Mouse (Mus musculus) Patski (cell line): ENCODE data around the gene Ap1ar. TPM values are rescaled to one million over a fixed set of nuclear protein-coding genes. Genes with fewer than 3 reads are reported as not detected.
"Not testable (repeated sequence)": the region's sequence is repeated elsewhere in the genome, so short reads cannot be mapped to it uniquely, and the experiment has no call there.

Experiments
- ATAC-seq: fragments of 100-300 bp; one replicate; pipeline ENCODE4 v1.8.0; 2021
- CTCF ChIA-PET: fragments of 350-600 bp; sonication (Branson Sonifier 250); formaldehyde crosslinking; loops from one replicate; lab custom pipeline; 2022; ENCODE audit warnings: inconsistent platforms; lab: Charles Lee
- POLR2A ChIA-PET: fragments of 350-600 bp; sonication (Branson Sonifier 250); formaldehyde crosslinking; loops from one replicate; lab custom pipeline; 2022; ENCODE audit warnings: antibody characterized with exemption, inconsistent platforms; lab: Charles Lee
- DNase-seq: peaks from one replicate; pipeline ENCODE4 v3.0.0-alpha.2; 2011; ENCODE audit warnings: low read depth, low spot score
- H3K27me3 ChIP-seq: fragments of 371-371 bp; one replicate; pipeline ENCODE4 v1.5.1; 2021
- CTCF ChIP-seq: fragments of 100-300 bp; IDR thresholded peaks from one replicate; pipeline ENCODE4 v1.5.1; 2021
- in situ Hi-C: fragments of 300-500 bp; cut with MboI; formaldehyde crosslinking; loops from 3 replicates; pipeline ENCODE4 v1.11.1; 2018; ENCODE audit warnings: low pct_unique_long_range_greater_than_20kb, mixed read lengths
- polyA plus RNA-seq: library from polyadenylated mRNA; unstranded; gene quantifications from one replicate; pipeline ENCODE4 v1.2.3, GENCODE M21; 2021

The Ap1ar gene
- polyA plus RNA-seq, 1 experiment from 2014 or later = 166 TPM

DNA sequence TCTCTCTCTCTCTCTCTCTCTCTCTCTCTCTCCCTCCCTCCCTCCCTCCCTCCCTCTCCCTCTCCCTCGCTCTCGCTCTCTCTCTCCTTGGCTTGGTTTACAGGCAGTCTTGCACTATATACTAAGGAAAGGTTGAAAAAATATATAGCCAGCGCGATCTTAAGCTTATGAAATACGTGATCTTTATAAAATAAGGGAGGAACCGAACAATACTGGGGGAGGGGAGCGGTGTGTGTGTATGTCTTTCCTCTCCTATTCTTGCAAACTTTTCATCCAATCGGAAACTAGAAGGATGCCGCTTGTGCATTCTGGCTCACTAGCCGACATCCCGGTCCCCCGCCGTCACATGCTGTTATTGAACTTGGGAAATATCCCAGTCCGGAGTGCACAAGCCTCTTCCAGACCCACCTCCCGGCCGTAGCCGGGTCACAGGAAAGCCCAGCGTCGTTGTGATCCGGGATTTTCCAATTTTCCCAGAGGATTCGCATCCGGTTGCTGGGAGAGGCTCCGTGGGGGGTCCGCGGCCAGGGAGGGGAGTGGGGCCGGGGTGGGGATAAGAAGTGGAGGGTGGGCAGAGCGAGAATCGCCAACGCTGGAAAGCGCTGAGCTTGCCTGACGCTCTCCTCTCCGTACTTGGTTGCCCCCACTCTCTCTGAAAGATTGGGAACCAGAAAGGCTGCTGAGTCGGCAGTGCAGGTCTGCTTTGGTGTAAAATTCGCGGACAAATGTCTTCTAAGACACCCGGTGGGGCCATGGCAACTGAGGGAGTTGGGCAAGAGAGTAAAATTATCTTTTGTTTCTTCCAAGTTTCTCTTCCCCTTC is 46.9 kb downstream of the Ap1ar start:
- DNase-seq (no peak), ATAC-seq (peak; percentile 41)
- ChIA-PET CTCF (interaction anchor here (0.8 to 2.5 kb wide), 7 partner anchors 9 to 150 kb away, joined by 3 to 8 read pairs (median 3); no protein-coding TSS in a partner anchor), POLR2A (interaction anchor here (0.5 to 2.8 kb wide), 5 partner anchors 10 to 401 kb away, joined by 3 to 8 read pairs (median 3); partner anchors contain the start of gene Alpk1)
- in situ Hi-C loops = no loop called here
- TF ChIP-seq CTCF = no peak
- no peaks in the 10 kb centered on the region for H3K27me3 ChIP-seq

DNA sequence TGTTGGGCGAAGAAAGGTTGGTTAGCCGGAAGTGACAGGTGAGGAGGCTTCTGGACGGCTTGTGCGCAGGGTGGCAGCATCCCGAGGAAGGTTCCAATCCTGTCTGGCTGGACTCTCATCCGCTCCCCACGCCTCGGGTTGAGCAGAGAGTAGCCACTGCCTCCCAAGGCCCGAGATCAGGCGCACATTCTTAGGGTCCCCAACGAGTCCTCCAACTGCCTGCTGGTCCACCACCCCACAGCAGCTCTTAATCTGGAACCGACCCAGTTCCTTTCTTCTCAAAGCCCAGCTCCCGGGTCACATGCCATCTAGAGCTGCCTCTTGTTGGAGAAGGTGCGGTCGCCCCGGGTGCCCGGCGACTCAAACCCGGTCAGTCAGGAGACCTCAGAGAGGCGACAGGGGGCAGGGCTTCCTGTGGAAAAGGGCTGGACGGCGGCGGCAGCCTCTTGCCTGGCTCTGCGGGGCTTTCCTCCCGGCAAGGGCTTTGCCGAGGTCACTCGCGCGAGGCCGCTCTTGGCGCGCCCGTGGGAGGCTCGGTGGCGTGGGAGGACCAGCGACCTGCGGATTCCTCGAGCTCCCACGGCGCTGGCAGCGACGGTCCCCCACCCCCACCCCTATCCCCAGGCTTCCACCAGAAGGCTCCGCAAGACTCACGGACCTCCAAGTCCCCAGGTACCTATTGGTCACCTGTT is 47.7 kb downstream of the Ap1ar start, which contains the start of gene Tifa:
Gene Tifa, plus strand, starts transcription at position 306 of the 692 bp plus-strand sequence.
- in situ Hi-C loops = loop anchor here (10.0 kb wide), 1 partner anchor 155 kb away; no protein-coding TSS in a partner anchor
- no peaks in the 10 kb centered on the region for H3K27me3 ChIP-seq
- no peak for TF ChIP-seq CTCF

DNA sequence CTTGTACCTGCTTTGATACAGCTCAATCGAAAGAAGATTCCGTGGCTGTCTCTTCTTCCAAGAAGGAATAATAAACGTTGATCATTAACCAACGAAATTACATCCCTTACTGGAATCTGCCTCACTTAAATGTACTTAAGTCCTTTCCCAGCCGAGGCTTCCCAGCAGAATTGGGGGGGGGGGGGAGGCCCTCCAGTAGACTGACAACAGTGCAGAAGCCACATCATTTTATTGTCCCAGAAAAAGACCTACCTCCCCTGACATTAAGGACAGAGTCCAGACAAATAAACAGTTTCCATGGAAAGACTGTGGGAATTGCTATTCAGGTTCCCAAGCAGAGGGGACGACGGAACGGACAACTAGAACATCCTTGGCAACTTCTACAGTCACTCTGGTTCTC is 48.4 kb downstream of the Ap1ar start:
- ATAC-seq (no peak), DNase-seq (no peak)
- in situ Hi-C loops = loop anchor here (10.0 kb wide), 1 partner anchor 156 kb away; no protein-coding TSS in a partner anchor
- CTCF ChIA-PET = interaction anchor here (1.3 to 2.5 kb wide), 3 partner anchors 9 to 51 kb away, joined by 3 to 8 read pairs (median 5); partner anchors contain the start of gene Alpk1
- no peak for TF ChIP-seq CTCF
- POLR2A ChIA-PET = interaction anchor here (0.6 to 1.6 kb wide), 3 partner anchors 9 to 164 kb away, joined by 3 to 12 read pairs (median 7); partner anchors contain the start of gene Alpk1
- no peaks in the 10 kb centered on the region for H3K27me3 ChIP-seq

More for the DNA sequence above, 47.7 kb downstream of the Ap1ar start, which contains the start of gene Tifa:
- ChIA-PET CTCF (interaction anchor here (1.3 to 2.5 kb wide), 4 partner anchors 10 to 50 kb away, joined by 3 to 8 read pairs (median 4); partner anchors contain the start of gene Alpk1), POLR2A (interaction anchor here (1.0 to 2.8 kb wide), 5 partner anchors 9 to 44 kb away, joined by 3 to 12 read pairs (median 5); partner anchors contain the start of gene Alpk1)
- ATAC-seq = peak; percentile 64
- DNase-seq = no peak

DNA sequence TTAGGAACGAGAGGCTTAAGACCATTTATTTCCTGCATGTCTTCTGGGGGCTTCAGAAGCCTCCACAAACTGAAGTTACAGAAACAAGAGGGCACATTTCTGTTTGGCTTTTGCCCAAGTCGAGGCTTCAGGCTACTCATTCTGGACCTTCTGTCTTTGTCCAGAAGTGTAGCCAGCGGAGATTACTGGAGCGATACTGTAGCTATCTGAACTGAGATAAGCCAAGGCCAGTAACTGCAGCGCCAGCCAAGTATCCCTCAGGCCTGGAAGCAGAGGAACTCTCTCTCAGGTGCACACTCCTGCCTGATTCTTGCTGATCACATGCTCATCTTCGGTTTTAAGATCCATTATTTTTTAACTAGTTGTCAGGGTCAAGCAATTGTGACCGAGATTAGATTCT is 49.3 kb downstream of the Ap1ar start:
- ChIA-PET CTCF (no interaction called here), POLR2A (interaction anchor here (0.6 to 1.6 kb wide), 2 partner anchors 8 to 107 kb away, joined by 5 to 12 read pairs; partner anchors contain the start of gene Alpk1)
- in situ Hi-C loops = loop anchor here (10.0 kb wide), 1 partner anchor 157 kb away; no protein-coding TSS in a partner anchor
- DNase-seq (no peak), ATAC-seq (no peak)
- no peak for TF ChIP-seq CTCF
- no peaks in the 10 kb centered on the region for H3K27me3 ChIP-seq

DNA sequence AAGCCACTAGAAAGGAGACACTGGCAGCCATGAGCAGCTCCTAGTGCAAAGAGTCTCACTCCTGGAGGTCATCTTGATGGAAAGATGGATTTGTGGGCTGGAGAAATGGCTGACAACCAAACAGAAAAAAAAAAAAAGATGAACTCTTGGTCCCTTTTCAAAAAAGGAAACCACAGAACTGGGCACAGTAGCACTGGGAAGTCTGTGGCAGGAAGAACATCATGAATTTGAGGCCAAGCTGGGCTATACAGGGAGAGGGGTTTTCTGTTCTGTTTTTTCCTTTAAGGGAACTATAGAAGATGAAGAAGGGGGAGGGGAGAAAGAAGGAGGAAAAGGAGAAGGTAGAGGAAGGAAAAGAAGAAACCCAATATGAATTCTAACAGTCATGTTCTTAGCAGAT is 50.3 kb downstream of the Ap1ar start:
- in situ Hi-C loops = loop anchor here (10.0 kb wide), 1 partner anchor 158 kb away; no protein-coding TSS in a partner anchor
- ATAC-seq = no peak
- H3K27me3 ChIP-seq = no peaks in the 10 kb centered on the region
- no peak for TF ChIP-seq CTCF
- CTCF ChIA-PET = no interaction called here
- DNase-seq = no peak
- POLR2A ChIA-PET = no interaction called here

DNA sequence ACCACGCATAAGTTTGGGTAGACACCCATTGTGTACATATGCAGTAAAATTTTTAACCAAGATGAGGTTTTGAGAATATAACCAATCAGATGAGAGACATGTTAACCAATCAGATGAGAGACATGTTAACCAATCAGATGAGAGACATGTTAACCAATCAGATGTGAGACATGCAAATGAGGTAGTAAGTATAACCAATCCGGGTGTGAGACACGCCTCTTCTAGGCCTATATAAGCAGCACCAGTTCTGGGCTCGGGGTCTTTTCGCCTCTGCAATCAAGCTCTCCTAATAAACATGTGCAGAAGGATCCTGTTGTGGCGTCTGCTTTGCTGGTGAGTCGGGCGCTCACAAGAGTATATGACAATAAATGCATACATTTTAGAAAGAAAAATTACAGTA is 53.6 kb downstream of the Ap1ar start:
- DNase-seq, H3K27me3 ChIP-seq, POLR2A ChIA-PET, CTCF ChIA-PET, ATAC-seq: not testable (repeated sequence)
- in situ Hi-C loops = loop anchor here (10.0 kb wide), 1 partner anchor 161 kb away; no protein-coding TSS in a partner anchor

DNA sequence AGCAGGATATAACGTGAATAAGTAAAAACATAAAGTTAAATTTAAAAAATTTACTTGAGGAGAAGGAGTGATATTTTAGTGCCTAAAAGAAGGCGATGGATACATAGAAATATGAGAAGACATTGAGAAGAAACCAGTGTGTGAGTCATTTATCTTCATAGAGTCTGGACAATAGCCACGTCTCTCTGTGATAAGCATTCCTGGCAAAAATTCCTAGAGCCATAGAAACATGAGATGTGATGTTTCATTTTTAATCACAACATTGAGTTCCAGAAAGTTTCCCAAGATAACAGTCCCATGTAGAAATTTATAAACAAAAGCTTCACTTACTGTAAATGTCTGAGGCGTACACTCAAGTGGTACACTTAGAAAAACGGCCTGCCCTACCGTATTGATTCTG is 54.4 kb downstream of the Ap1ar start:
- H3K27me3 ChIP-seq = no peaks in the 10 kb centered on the region
- CTCF ChIA-PET = no interaction called here
- ATAC-seq (no peak), DNase-seq (no peak)
- TF ChIP-seq CTCF = no peak
- POLR2A ChIA-PET = no interaction called here
- in situ Hi-C loops = loop anchor here (10.0 kb wide), 1 partner anchor 162 kb away; no protein-coding TSS in a partner anchor

DNA sequence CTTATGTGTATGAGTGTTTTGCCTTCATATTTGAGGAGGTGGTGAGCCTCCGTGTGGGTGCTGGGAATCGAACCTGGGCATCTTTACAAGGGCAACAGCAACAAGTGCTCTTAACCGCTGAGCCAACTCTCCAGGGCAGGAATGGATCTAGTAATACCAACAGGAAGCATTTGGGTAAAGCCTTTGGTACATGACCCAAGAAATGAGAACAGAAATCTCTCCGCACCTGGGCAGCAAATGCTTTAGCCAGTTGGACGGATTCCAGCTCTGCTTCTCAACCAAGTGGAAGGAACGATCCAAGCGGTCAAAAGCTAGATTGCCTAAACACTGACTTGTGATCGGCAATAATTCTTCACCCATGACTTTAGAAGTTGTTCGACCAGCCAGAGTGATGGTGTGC is 56.4 kb downstream of the Ap1ar start:
- POLR2A ChIA-PET = interaction anchor here (1.3 kb wide), 1 partner anchor 8 kb away, joined by 12 read pairs; the partner anchor contains the start of gene Tifa
- in situ Hi-C loops = loop anchor here (10.0 kb wide), 1 partner anchor 164 kb away; no protein-coding TSS in a partner anchor
- ATAC-seq (no peak), DNase-seq (no peak)
- CTCF ChIA-PET = interaction anchor here (1.0 to 1.9 kb wide), 5 partner anchors 8 to 147 kb away, joined by 3 to 10 read pairs (median 4); partner anchors contain the start of gene Tifa
- no peak for TF ChIP-seq CTCF
- H3K27me3 ChIP-seq = no peaks in the 10 kb centered on the region

DNA sequence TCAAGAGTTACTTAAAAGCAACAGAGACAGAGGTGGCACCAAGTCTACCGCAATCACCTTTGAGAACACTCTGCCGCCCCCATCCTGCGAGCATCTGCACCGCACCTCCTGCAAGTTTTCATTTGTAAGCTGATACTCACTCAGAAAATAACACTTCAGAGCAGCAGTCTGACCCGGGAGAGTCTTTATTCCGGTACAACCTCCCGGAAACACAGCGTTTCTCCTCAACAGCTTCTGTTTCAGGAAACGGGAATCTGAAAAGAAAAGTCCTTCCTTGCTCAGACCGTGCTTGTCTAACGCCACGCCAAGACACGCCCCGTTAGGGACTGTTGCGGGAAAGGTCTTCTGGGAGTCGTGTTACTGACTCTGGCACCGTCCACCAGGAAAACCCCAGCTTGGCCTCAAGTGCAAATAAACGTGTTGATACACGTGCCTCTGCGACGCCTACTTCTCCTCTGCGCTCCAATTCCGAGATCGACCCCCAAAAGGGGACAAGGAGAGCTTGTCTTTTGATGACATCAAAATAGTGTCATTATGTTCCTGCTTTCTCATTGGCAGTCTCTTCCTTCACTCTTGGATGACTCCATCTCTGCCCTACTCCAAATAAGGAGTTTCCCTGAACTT is 57.2 kb downstream of the Ap1ar start, which contains the start of gene Alpk1:
Gene Alpk1, minus strand, starts transcription at position 507 of the 624 bp plus-strand sequence.
- no peaks in the 10 kb centered on the region for H3K27me3 ChIP-seq
- ATAC-seq = peak; percentile 96
- peak; percentile 92 for TF ChIP-seq CTCF
- ChIA-PET CTCF (interaction anchor here (0.7 to 2.0 kb wide), 13 partner anchors 9 to 223 kb away, joined by 3 to 10 read pairs (median 4); partner anchors contain the start of gene Tifa), POLR2A (interaction anchor here (0.9 to 1.9 kb wide), 5 partner anchors 9 to 25 kb away, joined by 3 to 12 read pairs (median 4); partner anchors contain the start of gene Tifa)
- in situ Hi-C loops = loop anchor here (10.0 kb wide), 1 partner anchor 165 kb away; no protein-coding TSS in a partner anchor
- peak; percentile 60 for DNase-seq
